8 mouse cellular contexts compared by ENCODE assay signal in genomic region chr5:4104341-4105040, GRCm38 (mm10). TPM values are rescaled to one million over a fixed set of nuclear protein-coding genes. Genes with fewer than 3 reads are reported as not detected.
DNase-seq lines count a peak whose midpoint lies in the region; ATAC-seq lines count a peak whose summit lies in the region.

Cyp51 (minus strand) TSS chr5:4104746.

- H3K4me3 ChIP-seq in brown adipose tissue, adult 24 weeks (ENCODE audit: insufficient read depth, low read depth, low read length): peak within 1 kb of the TSS; percentile 76
- peak within 1 kb of the TSS; percentile 58 to 95 for H3K4me3 ChIP-seq in heart, embryonic 14.5 days (ENCODE audit: control insufficient read depth in 1 of 2, insufficient read depth in 1 of 2, low read depth in 1 of 2, low read length in 2 of 2)
- H3K4me3 ChIP-seq in liver, embryonic 13.5 days (replicated peaks): peak within 1 kb of the TSS; percentile 92
- peak within 1 kb of the TSS; percentile 73 for H3K4me3 ChIP-seq in stomach, embryonic 16.5 days (replicated peaks; ENCODE audit: low read length)

- peaks cover 32% of the 10 kb centered on the region for H3K36me3 ChIP-seq in heart, embryonic 14.5 days (ENCODE audit: control insufficient read depth, insufficient read depth, low read length)
- peaks cover 27% of the 10 kb centered on the region for H3K36me3 ChIP-seq in liver, embryonic 13.5 days
- H3K36me3 ChIP-seq in stomach, embryonic 16.5 days (ENCODE audit: control insufficient read depth, insufficient read depth, low read length): peaks cover 22% of the 10 kb centered on the region

- DNase-seq in CD4-positive, CD25-positive, alpha-beta regulatory T cell, adult 2 months (ENCODE audit: low read depth, low spot score): peak; percentile 95
- peak; percentile 77 for DNase-seq in fibroblast of lung, adult 2 months (ENCODE audit: low read depth)
- DNase-seq in kidney, postnatal 14 days: peak; percentile 92
- peak; percentile 86 for DNase-seq in liver, embryonic 13.5 days
- peak; percentile 93 for DNase-seq in neural tube, embryonic 10.5 days (ENCODE audit: extremely low spot score, low spot score)

- peak within 1 kb of the TSS; percentile 86 for H3K27ac ChIP-seq in brown adipose tissue, adult 24 weeks (replicated peaks; ENCODE audit: low read depth, low read length)
- H3K27ac ChIP-seq in heart, embryonic 14.5 days (replicated peaks in 1 of 2; ENCODE audit: control insufficient read depth in 1 of 2, insufficient read depth in 1 of 2, low read depth in 2 of 2, low read length in 2 of 2): peak within 1 kb of the TSS; percentile 92 to 94
- peak within 1 kb of the TSS; percentile 86 for H3K27ac ChIP-seq in liver, embryonic 13.5 days
- peak within 1 kb of the TSS; percentile 96 for H3K27ac ChIP-seq in stomach, embryonic 16.5 days (ENCODE audit: low read length)

- H3K4me1 ChIP-seq in brown adipose tissue, adult 24 weeks (ENCODE audit: control insufficient read depth, insufficient read depth, insufficient read length, low read length): no peaks in the 10 kb centered on the region
- H3K4me1 ChIP-seq in heart, embryonic 14.5 days (ENCODE audit: control insufficient read depth in 2 of 2, insufficient read depth in 2 of 2, low read length in 2 of 2): peaks cover 0 to 8% of the 10 kb centered on the region in 2 experiments; a peak in 1 of 4 replicates
- H3K4me1 ChIP-seq in liver, embryonic 13.5 days (replicated peaks): peaks cover 25% of the 10 kb centered on the region
- H3K4me1 ChIP-seq in stomach, embryonic 16.5 days (ENCODE audit: control insufficient read depth, insufficient read depth, low read length): peaks cover 7% of the 10 kb centered on the region

- no peaks in the 10 kb centered on the region for H3K27me3 ChIP-seq in heart, embryonic 14.5 days (ENCODE audit: control insufficient read depth, insufficient read depth, low read length)
- no peaks in the 10 kb centered on the region for H3K27me3 ChIP-seq in liver, embryonic 13.5 days
- no peaks in the 10 kb centered on the region for H3K27me3 ChIP-seq in stomach, embryonic 16.5 days (ENCODE audit: control insufficient read depth, insufficient read depth, low read length)

- H3K9ac ChIP-seq in heart, embryonic 14.5 days (ENCODE audit: low read length): peak within 1 kb of the TSS; percentile 88
- H3K9ac ChIP-seq in liver, embryonic 13.5 days: peak within 1 kb of the TSS; percentile 90
- peak within 1 kb of the TSS; percentile 81 for H3K9ac ChIP-seq in stomach, embryonic 16.5 days (ENCODE audit: low read length)

- H3K4me2 ChIP-seq in heart, embryonic 14.5 days (ENCODE audit: low read length): peak within 1 kb of the TSS; percentile 85
- peak within 1 kb of the TSS; percentile 97 for H3K4me2 ChIP-seq in liver, embryonic 13.5 days
- peak within 1 kb of the TSS; percentile 67 for H3K4me2 ChIP-seq in stomach, embryonic 16.5 days (ENCODE audit: low read depth, low read length)

- H3K9me3 ChIP-seq in heart, embryonic 14.5 days (ENCODE audit: control insufficient read depth, low read length): no peaks in the 10 kb centered on the region
- no peaks in the 10 kb centered on the region for H3K9me3 ChIP-seq in liver, embryonic 13.5 days (replicated peaks)
- H3K9me3 ChIP-seq in stomach, embryonic 16.5 days (replicated peaks; ENCODE audit: control insufficient read depth, low read length): no peaks in the 10 kb centered on the region

- peak; percentile 97 for ATAC-seq in heart, embryonic 14.5 days (ENCODE audit: insufficient number of reproducible peaks, insufficient read depth, low FRiP score, low read depth)
- peak; percentile 96 for ATAC-seq in liver, embryonic 13.5 days (ENCODE audit: low read depth)
- ATAC-seq in stomach, embryonic 16.5 days (ENCODE audit: insufficient read depth, low FRiP score): peak; percentile 98

- under 1% methylated on average over 53 of the region's 59 CpGs for WGBS in heart, embryonic 14.5 days
- WGBS in liver, embryonic 13.5 days (ENCODE audit: insufficient replicate concordance): 1% methylated on average over 59 of the region's 59 CpGs
- under 1% methylated on average over 59 of the region's 59 CpGs for WGBS in stomach, embryonic 16.5 days

RNA-seq across cellular contexts. Expression of gene Cyp51, which starts in this region (rescaled TPM):
- polyA plus RNA-seq in brown adipose tissue, adult 24 weeks (2012; ENCODE audit: insufficient read depth, insufficient read length, missing spikeins): 26.6 and 36.8 TPM in 2 replicates
- polyA plus RNA-seq in heart, embryonic 14.5 days (2014; fragmentation: Nextera tagmentation; extraction: Ambion mirVana): 30.6 and 35.2 TPM in 2 replicates
- polyA plus RNA-seq in liver, embryonic 13.5 days (2015; fragmentation: Nextera tagmentation; extraction: Ambion mirVana): 46.9 and 60.3 TPM in 2 replicates
- polyA plus RNA-seq in stomach, embryonic 16.5 days (2015; fragmentation: Nextera tagmentation; extraction: Ambion mirVana): 87.3 and 95.2 TPM in 2 replicates

Comparison
In these comparisons a context has a peak if more than half of its experiments do, and no peak if none do; other contexts are left out.
1. Peak in every context shown above with its lines: DNase-seq, ATAC-seq, H3K4me3 ChIP-seq and H3K27ac ChIP-seq.